Mouse (Mus musculus) stomach, postnatal 0 days (tissue): ENCODE measurements around the gene Tgoln1.

Experiments used
- CTCF ChIP-seq: IDR thresholded peaks from 2 replicates; pipeline ENCODE4 v1.5.1; 2016; ENCODE audit warnings: antibody characterized with exemption, low read depth, mild to moderate bottlenecking, moderate library complexity
- EP300 ChIP-seq: optimal IDR thresholded peaks from 2 replicates; pipeline ENCODE3; 2016; ENCODE audit warnings: antibody characterized with exemption

DNA sequence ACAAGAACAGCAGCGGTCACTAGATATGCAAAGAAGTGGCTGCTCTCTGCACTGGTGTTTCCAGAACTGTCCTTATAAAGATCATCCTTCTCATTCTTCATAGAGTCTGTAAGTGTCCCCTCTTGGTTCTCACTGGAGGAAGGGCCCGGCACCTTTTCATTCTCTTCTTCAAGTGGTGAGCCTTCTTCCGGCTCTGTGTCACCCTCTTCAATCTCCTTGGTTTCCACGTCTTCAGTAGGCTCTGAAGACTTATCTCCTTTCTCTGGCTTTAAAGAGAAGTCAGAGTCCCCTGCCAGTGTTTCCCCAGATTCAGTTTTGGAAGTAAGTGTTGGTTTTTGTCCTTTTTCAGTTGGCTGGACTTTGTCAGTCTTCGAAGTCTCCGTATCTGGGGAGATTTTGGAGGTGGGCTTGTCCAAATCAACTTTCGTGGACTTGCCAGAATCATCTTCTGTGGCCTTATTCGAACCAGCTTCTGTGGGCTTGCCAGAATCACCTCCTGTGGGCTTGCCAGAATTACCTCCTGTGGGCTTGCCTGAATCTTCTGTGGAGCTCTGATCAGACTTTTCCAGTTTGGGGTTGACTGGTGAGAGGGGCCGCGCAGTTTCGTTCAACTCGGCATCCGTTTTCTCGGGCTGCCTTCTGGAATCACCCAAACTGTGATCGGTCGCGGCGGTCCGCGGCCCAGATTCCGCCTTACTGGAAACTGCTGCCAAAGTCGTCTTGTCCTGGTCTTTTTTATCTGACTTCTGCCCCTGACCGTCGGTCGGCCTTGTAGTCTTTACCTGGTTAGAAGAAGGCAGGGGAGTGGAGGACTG, 1.0 kb downstream of the Tgoln1 start:
- no peak for TF ChIP-seq CTCF
- TF ChIP-seq EP300, result no peak
